Mouse (Mus musculus) small intestine, adult 10 weeks (tissue): ENCODE measurements around the gene Ap5m1. TPM values are rescaled to one million over a fixed set of nuclear protein-coding genes. Genes with fewer than 3 reads are reported as not detected.

Experiments used
- polyA plus RNA-seq: library from polyadenylated mRNA; stranded (reverse); fragments of 350-450 nt; fragmentation: Illumina TruSeq; extraction: RNeasy Lipid Tissue Mini Kit (QIAGEN cat#74804); gene quantifications from one replicate; pipeline ENCODE4 v1.2.3, GENCODE M21; 2014; ENCODE audit warnings: low replicate concordance

The Ap5m1 gene
- 71.7 TPM for polyA plus RNA-seq

DNA sequence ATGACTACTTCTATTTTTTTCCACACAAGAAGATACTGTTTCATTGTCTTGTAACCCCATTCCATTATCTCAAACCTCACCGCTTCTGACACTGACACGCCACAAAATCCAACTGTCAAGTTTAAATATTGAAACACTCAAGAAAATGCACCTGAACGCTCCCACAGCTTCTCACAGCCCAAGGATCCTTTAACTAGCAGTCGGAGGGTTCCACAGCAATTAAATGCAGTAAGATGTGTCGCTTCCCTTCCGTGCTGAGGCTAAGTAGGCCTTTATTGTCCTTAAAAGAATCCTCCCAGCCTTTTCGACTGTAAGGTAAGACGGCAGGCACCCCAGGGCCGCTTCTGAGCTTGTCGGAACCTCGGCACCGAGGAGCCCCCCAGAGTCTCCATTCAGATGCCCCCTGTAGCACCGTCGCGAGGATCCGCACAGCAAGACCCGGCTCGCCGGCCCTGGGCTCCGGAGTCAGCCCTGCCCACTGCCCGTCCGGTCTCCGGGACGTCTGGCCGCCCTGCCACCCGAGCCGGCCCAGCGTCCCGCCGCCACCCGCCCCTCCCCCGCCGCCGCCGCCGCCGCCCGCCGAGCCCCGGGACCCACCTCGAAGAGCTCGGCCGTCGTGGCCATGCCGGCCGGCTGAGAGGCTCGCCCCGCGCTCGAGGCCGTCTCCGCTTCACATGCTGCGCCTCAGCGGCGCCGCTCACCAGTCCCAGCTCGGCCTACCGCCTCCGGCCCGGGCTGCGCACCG lies at the start of gene Ap5m1:
TSS of gene Ap5m1 (plus strand) at position 569 of the 745 bp plus-strand sequence.

GRCm38 (mm10) chr14:49066274-49066823 lies 452 bp downstream of the Ap5m1 start, which contains the start of gene Exoc5:
Gene Exoc5 (minus strand): TSS chr14:49066653.

Other genes with a start within 250 kb of the Ap5m1 start
- 120 TPM for gene Exoc5, start 556 bp downstream of the Ap5m1 start, polyA plus RNA-seq
- gene Naa30, start 106.1 kb downstream of the Ap5m1 start, polyA plus RNA-seq, result 105 TPM
- 12.0 TPM for gene ccdc198, start 179.4 kb downstream of the Ap5m1 start, polyA plus RNA-seq